Mouse (Mus musculus): ENCODE data around the gene Igsf9b.
A peak's percentile ranks its signal among the peaks of the same experiment; 100 is the strongest.

Gene Igsf9b

GRCm38 (mm10) chr9:27330374-27330773 is 31.4 kb downstream of the Igsf9b start:
- no peak for DNase-seq (ENCODE audit: low spot score in 2 of 2)

- no peak for DNase-seq (ENCODE audit: low spot score in 2 of 2)
These were observed 32.5 kb downstream of the Igsf9b start for GRCm38 (mm10) chr9:27331538-27331937.

- DNase-seq (ENCODE audit: low spot score in 2 of 2) = no peak
These were observed 35.9 kb downstream of the Igsf9b start for GRCm38 (mm10) chr9:27334895-27335294.

- DNase-seq (ENCODE audit: low spot score in 2 of 2) = no peak
These were observed 38.1 kb downstream of the Igsf9b start for GRCm38 (mm10) chr9:27336962-27337636.

- DNase-seq (ENCODE audit: low spot score in 2 of 2) = no peak
These were observed 40.2 kb downstream of the Igsf9b start for GRCm38 (mm10) chr9:27339168-27339567.

- DNase-seq (ENCODE audit: low spot score in 2 of 2) = no peak
These were observed 47.7 kb downstream of the Igsf9b start for GRCm38 (mm10) chr9:27346541-27347269.

GRCm38 (mm10) chr9:27353082-27353481 is 54.1 kb downstream of the Igsf9b start:
- no peak for DNase-seq (ENCODE audit: low spot score in 2 of 2)

- peak in 1 of 2 experiments; percentile 1 for DNase-seq (ENCODE audit: low spot score in 2 of 2)
These were observed 58.9 kb downstream of the Igsf9b start for GRCm38 (mm10) chr9:27357893-27358292.

GRCm38 (mm10) chr9:27367231-27367630 is 68.2 kb downstream of the Igsf9b start:
- DNase-seq (ENCODE audit: low spot score in 2 of 2) = no peak

GRCm38 (mm10) chr9:27369108-27369507 is 70.1 kb downstream of the Igsf9b start:
- no peak for DNase-seq (ENCODE audit: low spot score in 2 of 2)

- no peak for DNase-seq (ENCODE audit: low spot score in 2 of 2)
These were observed 76.7 kb downstream of the Igsf9b start for GRCm38 (mm10) chr9:27375746-27376145.

- DNase-seq (ENCODE audit: low spot score in 2 of 2) = no peak
These were observed 87.9 kb downstream of the Igsf9b start for GRCm38 (mm10) chr9:27386951-27387350.

- no peak for DNase-seq (ENCODE audit: low spot score in 2 of 2)
These were observed 97.5 kb downstream of the Igsf9b start, which contains the start of gene Spata19 for GRCm38 (mm10) chr9:27396500-27396899. TSS of gene Spata19 (plus strand) at chr9:27396800.

- DNase-seq (ENCODE audit: low spot score in 2 of 2) = no peak
These were observed 102.2 kb downstream of the Igsf9b start for GRCm38 (mm10) chr9:27401169-27401568.

All from spleen, postnatal 4 days (tissue).